Mouse (Mus musculus): Measurements from ENCODE around the gene Ncl.

Gene Ncl

GRCm38 (mm10) chr1:86358906-86359797 lies at the start of gene Ncl:
Gene Ncl (minus strand): TSS chr1:86359400.
- DNase-seq: peak; percentile 98

- DNase-seq: no peak
These were observed 49.3 kb upstream of the Ncl start for GRCm38 (mm10) chr1:86408515-86408914.

DNA sequence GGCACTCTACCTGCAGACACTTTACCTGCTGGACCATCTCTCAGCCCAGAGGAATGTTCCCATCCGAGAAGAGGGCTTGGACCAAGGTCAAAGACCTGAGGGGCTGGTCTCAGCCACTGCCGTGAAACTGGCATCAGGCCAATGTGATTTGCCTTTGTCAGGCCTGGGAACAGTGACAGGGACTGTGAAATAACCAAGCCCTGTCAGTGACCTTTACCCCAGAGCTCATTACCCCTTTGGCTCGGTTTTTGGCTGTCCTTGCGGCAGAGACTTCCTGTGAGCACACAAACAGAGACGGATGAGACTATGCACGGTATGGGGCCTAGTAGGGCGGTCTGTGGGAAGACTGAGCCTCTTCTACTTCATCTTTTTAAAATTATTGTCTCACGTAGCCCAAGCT lies 47.7 kb upstream of the Ncl start:
- DNase-seq: no peak

DNA sequence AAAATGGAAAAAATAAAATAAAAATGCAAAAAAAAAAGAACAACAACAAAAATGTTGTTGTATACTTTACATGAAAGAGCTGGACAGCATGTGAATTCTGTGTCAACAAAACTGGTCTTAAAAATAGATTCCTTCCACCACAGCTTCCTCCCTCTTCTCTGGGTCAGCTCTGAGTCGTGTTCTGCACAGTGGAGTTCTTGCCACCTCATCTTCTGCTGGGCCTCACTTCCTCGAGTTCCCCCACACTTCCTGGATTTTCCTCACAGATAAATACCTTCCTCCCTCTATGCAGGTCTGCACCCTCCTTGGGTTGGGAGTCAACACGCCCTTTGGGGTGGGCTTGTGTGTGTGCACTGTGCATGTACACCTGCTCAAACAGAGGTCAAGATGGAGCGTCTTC lies 47.1 kb upstream of the Ncl start:
- no peak for DNase-seq

DNA sequence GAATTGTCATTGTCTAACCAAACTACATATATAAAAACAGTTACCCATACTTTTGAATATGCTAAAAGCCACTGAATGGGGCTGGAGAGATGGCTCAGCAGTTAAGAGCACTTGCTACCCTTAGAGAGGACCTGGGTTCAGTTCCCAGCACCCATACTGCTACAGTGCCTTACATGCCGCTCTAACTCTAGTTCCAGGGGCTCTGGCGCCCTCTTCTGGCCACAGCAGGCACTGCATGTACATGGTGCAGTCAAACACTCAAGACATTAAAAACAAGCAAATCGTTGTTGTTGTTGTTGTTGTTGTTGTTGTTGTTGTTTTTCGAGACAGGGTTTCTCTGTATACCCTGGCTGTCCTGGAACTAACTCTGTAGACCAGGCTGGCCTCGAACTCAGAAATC lies 45.6 kb upstream of the Ncl start:
- DNase-seq: no peak

- DNase-seq: no peak
These were observed 41.0 kb upstream of the Ncl start for GRCm38 (mm10) chr1:86400096-86400754.

- no peak for DNase-seq
These were observed 40.1 kb upstream of the Ncl start for GRCm38 (mm10) chr1:86399322-86399721.

- DNase-seq: no peak
These were observed 39.0 kb upstream of the Ncl start for GRCm38 (mm10) chr1:86398222-86398621.

DNA sequence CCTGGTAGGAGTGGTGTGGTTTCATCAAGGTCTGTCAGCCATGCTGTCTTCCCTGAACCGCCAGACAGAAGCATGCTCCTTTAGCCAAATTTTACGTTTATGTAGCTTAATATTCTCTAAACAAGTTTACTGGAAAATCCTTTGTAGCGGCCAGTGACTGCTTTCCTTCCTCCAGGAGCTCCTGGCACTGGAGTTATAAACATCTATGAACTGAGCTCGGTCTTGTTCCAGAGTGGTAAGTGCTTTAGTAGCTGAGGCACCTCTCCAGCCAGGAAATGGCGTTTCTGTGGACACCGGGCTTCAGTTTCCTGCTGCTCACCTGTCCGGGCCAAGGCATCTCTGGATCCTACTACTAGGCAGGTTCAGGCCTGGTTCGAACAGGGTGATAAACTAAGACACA lies 38.4 kb upstream of the Ncl start:
- no peak for DNase-seq

DNA sequence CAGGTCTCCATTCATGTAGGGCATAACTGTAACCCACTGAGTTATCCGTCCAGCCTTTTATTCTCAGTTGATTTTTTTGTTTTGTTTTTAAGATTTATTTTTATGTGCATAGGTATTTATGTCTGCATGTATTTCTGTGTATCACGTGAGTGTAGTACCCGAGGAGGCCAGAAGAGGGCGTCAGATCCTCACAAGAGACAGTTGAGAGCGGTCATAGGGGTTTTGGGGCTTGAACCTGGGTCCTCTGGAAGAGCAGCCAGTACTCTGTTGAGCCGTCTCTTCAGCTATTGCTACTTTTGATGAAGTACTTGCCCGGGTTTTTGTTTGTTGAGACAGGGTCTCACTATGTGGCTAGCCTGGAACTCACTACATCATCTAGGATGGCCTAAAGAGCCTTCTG lies 36.7 kb upstream of the Ncl start:
- DNase-seq: no peak

DNA sequence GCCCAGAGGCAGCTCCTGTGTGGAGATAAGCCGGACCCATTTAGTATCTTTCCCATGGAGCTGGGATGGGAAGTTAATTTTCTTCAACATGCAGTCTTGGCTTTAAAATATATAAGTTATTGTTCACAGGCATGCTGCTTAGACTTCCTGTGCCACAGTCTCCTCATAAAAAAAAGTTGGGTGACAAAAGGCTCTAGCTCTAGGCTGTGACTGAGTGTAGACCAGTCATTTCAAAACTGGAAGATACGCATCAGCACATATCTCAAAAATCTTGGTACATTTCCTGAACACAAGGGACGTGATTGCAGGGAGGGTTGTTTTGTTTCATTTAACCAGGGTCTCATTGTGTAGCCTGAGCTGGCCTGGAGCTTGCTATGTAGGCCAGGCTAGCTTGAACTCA lies 35.0 kb upstream of the Ncl start:
- no peak for DNase-seq

DNA sequence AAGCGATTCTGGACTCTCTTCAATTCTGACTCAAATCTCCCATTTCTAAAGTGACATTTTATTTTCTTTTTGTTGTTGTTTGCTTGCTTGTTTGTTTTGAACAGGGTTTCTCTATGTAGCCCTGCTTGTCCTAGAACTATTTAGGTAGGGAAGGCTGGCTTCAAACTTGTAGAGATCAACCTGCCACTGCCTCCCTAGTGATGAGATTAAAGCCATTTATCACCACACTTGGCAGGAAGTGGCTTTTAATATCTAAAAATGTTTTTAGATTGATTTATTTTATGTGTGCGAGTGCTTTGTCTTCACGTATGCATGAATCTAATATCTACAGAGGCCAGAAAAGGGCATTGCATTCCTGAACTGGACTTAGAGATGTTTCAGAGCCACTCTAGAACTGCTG lies 34.0 kb upstream of the Ncl start:
- no peak for DNase-seq

GRCm38 (mm10) chr1:86391425-86391824 lies 32.2 kb upstream of the Ncl start:
- DNase-seq: no peak

GRCm38 (mm10) chr1:86389230-86389629 lies 30.0 kb upstream of the Ncl start:
- DNase-seq: peak; percentile 53

- no peak for DNase-seq
These were observed 21.8 kb upstream of the Ncl start for GRCm38 (mm10) chr1:86381027-86381426.

DNA sequence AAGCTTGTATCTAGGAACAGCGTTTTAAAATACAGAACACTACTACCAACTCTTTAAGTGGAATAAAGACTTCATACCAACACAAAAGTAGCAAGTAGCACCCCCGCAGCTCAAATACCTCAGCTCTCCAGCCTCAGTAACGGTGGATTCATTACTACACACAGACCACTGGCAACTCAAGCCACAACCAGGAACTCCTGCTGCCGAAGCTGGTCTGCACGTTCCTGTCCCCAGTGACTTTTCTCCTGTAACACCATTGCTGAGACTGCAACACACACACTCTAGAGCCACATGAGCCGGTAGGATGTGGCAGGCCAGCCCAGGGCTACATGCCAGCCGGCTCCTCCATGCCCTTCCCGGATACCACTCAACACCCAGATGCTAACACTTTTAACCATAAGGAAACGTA lies 20.0 kb upstream of the Ncl start:
- DNase-seq: peak; percentile 23

DNA sequence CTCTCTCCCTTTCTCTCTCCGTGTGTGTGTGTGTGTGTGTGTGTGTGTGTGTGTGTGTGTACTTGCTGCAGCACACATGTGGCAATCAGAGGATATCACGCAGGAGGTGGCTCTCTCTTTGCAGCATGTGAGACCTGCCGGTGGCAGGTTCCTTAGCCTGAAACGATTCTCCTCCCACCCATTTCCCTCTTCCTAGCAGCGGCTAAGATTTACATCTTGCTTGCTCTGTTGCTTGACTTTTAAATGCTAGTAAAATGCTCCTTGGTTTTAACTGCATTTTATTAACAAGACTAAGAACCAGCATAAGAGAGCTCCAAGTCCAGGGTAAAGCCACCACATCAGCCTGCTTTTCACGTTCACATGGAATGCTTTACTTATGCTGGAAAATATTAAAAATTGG lies 19.5 kb upstream of the Ncl start:
- no peak for DNase-seq

- DNase-seq: no peak
These were observed 17.2 kb upstream of the Ncl start for GRCm38 (mm10) chr1:86376354-86376753.

DNA sequence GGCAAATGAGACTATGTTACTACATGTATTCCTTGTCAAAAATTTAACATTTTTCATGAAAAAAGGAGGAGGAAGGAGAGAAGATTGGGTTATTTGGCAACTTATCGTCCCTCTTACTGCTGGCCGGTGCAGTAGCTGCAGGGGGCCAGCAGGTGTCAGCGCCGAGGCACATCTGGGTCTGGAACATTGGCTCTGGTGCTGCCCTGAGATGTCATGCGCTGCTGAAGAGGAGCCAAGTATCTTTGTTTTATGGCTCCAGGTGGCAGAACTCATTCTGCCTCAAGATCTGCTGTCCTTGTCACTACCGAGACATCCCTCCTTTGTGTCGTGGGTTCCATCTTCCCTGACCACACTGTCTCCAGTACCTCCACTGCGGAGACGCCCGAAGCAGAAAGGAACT lies 12.8 kb upstream of the Ncl start:
- peak; percentile 44 for DNase-seq

DNA sequence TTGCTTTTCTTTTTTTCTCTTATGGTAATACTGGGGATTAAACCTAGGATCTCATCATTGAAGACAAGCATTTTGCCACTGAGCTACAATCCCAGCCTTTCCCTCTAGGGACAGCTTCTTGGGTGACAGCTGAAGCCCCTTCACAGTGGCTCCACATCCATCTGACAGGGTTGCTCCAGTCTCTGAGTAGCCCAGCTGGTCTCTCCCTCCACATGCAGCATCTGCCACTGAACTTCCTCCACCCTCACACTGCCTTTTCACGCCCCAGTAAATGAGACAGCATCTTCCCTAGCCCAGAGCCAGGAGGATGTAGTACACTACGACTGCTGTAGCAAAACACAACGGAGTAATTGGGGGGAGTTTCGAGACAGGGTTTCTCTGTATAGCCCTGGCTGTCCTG lies 8.9 kb upstream of the Ncl start:
- DNase-seq: no peak

DNA sequence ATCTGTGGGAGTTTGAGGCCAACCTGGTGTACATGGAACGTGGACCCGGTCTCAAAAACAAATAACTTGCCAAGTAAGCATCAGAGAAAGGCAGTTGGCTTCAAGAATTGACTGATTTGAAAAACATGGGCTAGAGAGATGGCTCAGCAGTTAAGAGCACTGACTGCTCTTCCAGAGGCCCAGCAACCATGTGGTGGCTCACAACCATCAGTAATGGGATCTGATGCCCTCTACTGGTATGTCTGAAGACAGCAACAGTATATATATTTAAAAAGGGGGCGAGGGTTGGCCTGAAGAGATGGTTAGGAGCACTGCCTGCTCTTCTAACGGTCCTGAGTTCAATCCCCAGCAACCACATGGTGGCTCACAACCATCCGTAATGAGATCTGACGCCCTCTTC lies 4.5 kb upstream of the Ncl start:
- no peak for DNase-seq

GRCm38 (mm10) chr1:86361852-86362615 lies 2.8 kb upstream of the Ncl start:
- DNase-seq: no peak

GRCm38 (mm10) chr1:86360441-86360840 lies 1.2 kb upstream of the Ncl start:
- DNase-seq: no peak

DNA sequence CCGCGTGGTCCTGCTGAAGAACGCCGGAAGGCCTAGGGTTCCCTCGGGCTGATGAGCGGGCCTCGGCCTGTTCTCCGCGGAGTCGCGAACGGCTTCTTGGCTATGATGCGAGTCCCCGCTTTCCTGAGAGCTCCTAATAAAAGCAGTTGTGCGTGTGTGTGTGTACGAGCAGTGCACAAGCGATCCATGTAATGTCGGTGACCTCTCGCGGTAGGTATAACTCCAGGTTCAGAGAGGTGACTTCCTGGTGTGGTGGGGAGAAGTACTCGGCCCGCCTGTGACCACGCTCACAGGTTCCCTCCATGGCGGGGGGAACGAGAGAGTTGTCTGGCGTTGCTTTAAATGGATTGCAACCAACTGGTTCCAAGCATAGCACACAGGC lies 589 bp upstream of the Ncl start:
- DNase-seq: no peak
